Mouse (Mus musculus) heart, postnatal 36 days (tissue): ENCODE measurements around the gene Etv4. TPM values are rescaled to one million over a fixed set of nuclear protein-coding genes. Genes with fewer than 3 reads are reported as not detected.

ENCODE experiments used
- DNase-seq, 2 experiments: peaks; one replicate each; pipeline ENCODE4 v3.0.0; 2021 to 2022
- intact Hi-C: fragments of 180-260 bp; cut with DNase I; formaldehyde crosslinking; loops from one replicate; pipeline ENCODE4 v1.15.1; 2025
- total RNA-seq, 2 experiments: library from RNA; stranded (reverse); gene quantifications; 2 replicates each; pipeline ENCODE4 v1.2.3; 2021

Etv4 gene
- total RNA-seq, result under 1 TPM; 0.19 TPM

DNA sequence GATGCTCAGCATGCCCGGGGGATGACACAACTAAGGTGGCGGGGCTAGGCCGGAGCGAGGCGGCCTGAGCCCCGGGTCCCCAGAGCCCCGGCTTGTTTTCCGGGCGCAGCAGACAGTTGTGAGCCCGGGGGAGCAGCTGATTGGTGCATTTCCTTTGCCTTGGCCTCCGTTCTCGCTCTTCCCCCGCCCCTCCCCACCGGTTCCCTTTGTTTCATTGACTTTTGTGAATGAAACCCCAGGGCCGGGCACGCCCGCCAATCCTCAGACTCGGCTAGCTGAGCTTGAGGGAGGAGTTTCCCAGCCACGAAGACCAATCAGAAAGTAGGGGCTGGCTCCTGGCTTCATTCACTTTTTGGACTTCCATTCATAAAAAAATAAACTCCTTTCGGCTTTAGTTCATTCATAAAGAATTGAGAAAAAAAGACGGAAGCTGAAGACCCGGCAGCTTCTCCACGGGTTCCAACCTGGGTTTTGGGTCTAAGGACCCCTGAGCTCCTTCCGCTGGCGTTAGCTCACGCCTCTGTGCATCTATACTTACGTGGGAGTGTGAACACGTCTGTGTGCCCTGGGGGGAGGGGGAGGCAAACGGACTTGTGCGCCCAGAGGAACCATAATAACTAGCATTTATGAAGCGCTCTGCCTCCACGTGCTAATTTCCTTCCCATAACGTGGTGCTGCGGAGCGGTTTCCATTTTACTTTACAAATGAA is at the start of gene Etv4:
Gene Etv4, minus strand, starts transcription at position 229 of the 709 bp plus-strand sequence.
- intact Hi-C loops, result no loop called here
- DNase-seq, result peak; percentile 72 to 77

DNA sequence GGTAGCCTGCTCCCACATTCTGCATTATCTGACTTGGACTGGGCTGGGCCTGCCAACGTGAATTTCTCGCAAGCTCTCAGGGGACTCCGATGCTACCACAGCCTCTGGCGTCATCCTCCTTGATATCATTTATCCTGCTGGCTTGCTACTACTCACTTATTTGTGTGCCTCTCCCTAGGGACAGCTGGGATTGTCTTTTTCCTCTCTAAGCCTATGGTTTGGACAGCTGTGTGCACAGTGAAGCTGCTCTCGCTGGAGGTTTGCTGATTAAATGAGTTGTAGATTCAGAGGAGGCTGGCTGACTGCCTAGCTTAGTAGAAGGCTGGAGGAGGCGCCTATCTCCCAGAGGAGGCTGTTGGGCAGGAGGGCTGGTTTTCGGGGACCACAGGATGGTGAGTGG is 46.8 kb upstream of the Etv4 start:
- peak in 1 of 2 experiments; percentile 41 for DNase-seq
- intact Hi-C loops, result no loop called here

DNA sequence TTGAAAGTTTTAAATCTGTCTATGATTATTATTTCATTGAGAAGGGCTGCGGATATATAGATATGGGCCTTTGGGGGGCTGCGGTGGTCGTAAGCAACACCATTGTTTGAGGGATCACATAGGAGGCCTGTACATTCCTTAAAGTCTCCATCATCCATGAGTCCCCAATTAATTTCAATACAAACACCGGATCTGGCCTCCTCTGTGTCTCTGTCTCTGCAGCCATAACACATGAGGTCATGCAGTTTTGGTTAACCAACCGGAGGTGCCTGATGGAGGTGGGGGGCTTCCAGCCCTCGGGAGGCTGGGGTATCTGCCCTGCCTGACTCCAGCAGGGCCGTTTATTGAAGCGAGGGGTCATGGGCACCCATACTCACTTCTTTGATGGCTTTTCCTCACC is 45.4 kb upstream of the Etv4 start:
- no peak for DNase-seq
- intact Hi-C loops, result no loop called here

DNA sequence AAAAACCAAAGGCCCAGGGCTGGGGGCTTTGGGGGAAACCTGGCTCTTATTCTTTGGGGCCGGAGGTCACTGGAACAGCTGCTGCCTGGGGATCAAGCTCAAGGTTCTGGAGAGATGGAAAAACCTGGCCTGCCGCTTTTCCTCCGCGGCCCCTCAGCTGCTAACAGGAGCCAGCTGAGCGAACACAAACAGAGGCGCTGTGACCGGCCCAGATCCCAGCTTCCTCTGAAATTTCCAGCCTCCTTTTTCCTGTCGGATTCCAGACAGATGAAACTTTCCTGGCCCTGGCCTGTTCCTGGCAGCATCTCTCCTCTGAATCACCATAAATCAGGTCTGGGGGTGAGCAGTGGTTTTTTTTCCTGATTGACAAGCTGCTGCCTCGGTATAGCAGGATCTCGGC is 44.9 kb upstream of the Etv4 start:
- intact Hi-C loops, result no loop called here
- peak; percentile 60 to 63 for DNase-seq

DNA sequence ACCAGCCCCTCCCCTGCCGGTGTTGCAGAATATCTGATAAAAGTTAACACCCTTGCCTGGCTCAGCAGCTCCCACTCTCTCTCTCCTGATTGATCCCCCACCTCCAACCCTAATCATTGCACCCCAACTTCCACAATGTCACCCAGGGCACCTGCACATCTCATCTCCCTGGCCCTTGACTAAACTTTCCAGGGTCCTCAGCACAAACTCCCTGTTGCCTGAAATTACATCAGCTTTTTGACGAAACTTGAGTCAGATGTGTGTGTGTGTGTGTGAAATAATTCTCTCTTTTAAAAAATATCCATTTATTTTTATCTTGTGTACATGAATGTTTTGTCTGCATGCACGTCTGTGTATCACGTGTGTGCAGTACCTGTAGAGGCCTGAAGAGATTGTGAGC is 43.5 kb upstream of the Etv4 start:
- no peak for DNase-seq
- intact Hi-C loops, result no loop called here

DNA sequence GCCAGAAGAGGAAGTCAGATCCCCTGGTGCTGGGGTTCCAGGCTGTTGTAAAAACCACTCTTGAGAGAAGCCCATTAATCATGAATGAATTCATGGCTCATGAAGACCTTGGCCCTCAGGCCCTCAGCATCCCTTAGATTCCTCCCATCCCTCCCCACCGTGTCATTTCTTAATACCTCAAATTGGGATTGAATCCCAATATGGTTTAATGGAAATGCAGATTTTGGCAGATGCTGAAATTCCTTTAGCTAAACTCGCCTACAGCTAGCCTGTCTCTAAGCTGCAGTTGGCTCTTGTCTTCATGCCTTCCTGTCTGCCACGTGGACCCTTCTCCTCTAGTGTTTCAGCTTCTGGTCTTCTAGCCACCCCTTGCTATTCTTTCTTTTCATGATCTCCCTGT is 38.0 kb upstream of the Etv4 start:
- intact Hi-C loops, result no loop called here
- no peak for DNase-seq

DNA sequence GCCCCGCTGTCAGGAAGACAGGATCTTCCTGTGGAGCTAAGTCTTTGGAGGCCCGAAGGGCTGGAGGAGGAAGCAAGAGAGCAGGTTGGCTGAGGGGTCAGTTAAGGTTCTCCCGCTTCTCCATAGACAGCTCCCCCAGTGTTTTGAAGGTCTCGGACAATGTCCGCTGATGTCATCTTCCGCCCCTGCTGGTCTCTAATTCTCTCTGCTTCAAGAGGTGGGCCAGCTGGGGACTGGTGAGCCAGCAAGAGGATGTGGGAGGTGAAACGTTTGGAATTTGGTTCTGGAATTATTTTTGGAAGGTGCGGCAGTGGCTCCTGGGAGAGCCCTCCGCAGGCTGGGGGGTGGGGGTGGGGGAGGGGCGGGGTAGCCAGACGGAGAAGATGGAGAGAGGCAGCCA is 35.7 kb upstream of the Etv4 start:
- DNase-seq, result peak; percentile 38 to 45

DNA sequence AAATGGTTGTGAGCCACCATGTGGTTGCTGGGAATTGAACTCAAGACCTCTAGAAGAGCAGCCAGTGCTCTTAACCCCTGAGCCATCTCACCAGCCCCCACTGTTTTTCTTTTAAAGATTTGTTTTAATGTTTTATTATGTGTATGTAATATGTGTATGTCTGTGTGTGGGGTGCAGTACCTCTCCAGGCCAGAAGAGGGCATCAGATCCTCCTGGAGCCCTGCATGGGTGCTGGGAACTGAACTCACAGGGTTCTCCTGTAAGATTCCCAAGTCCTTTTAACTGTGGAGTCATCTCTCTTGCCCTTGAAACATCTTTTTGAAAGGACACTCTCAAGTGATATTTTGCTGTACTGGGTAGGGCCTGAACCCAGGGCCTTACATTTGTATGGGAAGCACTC is 34.7 kb upstream of the Etv4 start:
- intact Hi-C loops, result loop anchor here (2.0 kb wide), 2 partner anchors 29 to 61 kb away; no protein-coding TSS in a partner anchor

More for the DNA sequence above, 35.7 kb upstream of the Etv4 start:
- intact Hi-C loops, result loop anchor here (2.0 kb wide), 2 partner anchors 28 to 60 kb away; no protein-coding TSS in a partner anchor

DNA sequence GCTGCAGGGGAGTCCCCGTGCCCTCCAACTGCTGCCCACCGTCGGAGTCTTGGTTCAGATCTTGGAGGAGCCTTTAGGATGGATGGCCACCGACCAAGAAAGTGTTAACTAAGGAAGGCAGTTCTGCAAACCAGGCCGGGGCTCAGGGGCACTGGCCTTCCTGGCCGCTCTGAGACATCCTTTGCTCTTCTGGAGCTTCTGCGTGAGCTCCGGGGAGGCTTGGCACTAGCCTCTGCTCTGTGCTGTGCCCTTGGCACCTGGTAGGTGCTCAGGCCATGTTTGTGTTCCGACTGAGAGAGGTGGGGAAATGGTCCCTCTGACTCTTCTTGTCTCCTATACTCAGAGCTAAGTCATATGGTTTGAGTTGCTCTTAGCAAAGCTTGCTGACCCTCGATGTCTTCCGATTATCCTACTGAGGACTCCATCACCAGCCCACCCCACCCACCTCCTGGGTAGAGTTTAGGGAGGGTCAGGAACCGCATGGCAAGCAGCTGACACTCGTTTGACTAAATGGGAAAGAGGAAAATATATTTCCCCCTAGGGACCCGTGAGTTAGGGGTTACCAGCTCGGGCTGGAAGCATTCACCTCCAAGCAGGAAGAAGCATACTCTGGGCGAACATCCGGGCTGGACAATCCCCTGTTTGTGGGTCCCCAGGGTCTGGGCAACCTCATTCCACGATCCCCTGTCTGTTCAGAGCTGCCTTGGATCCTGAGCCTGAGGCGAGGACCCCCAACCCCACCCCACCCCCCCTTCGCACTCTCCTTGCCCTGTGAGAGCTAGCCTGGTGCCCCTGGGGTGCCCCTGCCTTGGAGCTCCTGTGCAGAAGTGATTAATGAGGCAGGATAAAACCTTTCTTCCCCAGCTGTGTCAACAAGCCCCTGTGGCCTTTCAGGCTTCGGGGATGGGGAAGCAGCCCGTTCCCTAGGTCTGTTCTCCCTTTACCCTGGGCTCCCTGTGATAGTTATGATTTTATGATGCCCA is 30.2 kb upstream of the Etv4 start:
- peak in 1 of 2 experiments; percentile 39 for DNase-seq
- intact Hi-C loops, result no loop called here

More for the DNA sequence above, 34.7 kb upstream of the Etv4 start:
- DNase-seq, result no peak

DNA sequence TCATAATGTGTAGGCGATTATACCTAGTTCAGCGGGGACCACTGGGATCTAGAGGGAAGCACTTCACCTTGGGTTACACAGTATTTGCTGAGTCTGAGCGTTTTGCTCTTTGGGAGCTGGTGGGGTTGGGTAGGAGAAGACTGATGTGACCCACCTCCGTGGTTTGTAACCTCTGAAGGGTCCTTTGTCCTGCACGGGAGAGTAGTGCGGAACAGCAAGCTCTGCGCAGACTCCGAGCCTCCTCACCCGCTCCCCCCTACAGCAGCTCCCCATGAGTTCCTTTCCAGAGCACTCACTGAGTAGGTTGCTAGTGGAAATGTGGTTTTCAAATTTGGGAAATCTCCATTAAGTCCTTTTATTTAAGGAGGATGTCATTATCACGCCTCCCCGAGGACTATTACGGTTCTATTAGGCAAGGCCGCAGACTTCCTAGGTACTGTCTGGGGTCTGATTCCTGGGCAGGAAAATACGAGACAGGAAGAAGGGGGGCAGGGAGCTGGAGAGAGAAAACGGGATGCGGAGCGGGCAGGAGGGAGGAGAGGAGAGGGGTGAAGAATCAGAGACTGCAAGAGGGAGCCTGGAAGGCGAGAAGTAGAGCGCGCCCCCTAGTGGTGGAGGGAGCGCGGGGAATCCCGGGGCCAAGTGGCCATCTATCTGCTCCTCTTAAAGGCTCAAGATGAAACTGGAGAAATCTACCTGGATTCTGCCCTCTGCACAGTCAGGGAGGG is 29.4 kb upstream of the Etv4 start:
- peak; percentile 86 to 91 for DNase-seq
- intact Hi-C loops, result no loop called here

DNA sequence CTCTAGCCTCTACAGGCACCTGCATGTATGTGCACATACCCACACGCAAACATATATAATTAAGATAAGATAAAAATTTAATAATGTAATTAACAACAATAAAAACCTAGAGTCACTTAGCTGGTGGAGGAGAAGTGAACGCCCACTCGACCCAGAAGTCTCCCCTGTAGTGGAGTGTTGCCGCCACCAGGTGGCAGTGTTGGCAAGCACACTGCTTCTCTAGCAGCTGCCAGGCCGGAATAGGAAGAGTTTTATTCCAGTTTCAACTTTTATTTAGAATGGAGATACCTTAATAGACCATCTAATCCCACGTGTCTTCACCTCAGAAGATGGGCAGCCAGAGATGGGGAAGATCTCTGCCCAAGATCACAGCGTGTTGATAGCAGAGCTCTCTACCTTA is 28.1 kb upstream of the Etv4 start:
- peak; percentile 80 to 87 for DNase-seq
- intact Hi-C loops, result loop anchor here (1.0 to 2.0 kb wide), 4 partner anchors 50 to 156 kb away; no protein-coding TSS in a partner anchor

DNA sequence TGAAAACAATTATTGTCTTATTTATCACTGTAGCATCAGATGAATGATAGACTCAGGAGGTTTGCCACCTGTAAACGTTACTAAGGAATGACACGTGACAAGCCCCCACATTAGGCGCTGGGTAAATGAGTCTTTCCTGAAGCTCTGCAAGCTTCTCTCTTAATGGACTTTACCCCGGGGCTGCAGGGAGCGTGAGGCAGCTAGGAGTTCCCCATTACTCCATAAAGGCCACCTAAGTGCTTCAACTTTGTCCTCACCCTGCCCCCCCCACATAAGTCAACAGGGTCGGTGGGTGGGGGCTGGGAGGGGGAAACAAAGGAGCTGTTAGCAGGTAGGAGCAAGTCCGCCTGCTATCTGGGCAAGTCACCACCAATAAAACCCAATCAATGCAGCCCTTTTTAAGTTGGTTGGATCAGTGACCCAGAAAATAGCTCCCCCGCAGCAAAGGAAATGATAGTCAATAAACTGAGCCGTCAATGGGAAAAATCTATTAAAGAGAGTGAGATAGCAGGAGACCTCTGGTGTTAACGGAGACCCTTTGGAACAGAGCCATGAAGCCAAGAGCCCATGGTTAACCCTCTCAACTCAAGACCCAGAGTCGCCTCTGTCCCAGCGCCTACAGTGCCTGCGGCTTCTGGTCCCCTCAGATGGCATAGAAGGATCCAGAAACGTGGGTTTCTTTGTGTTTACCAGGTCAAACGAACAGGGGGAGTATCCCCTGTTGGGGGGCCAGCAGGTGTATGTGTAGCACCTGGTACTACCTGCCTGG is 24.1 kb upstream of the Etv4 start:
- intact Hi-C loops, result no loop called here
- no peak for DNase-seq

DNA sequence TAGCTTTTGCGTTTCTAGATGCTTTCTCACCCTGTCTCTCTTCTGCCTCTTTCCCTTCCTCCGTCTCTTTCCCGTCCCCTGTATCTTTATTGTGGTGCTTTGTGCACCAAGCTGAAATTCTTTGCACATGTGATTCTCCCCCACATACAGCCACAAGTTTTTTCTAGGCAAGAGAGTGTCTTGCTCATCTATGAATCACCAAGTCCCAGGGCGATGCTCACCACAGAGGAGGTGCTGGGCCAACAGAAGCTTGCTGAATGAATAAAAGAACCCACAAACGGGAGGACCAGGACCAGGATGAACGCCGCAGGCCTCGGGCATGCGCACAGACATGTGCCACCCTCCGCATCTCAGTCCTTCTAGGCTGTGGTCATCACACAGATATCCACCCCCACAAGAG is 22.1 kb upstream of the Etv4 start:
- intact Hi-C loops, result no loop called here
- DNase-seq, result no peak

DNA sequence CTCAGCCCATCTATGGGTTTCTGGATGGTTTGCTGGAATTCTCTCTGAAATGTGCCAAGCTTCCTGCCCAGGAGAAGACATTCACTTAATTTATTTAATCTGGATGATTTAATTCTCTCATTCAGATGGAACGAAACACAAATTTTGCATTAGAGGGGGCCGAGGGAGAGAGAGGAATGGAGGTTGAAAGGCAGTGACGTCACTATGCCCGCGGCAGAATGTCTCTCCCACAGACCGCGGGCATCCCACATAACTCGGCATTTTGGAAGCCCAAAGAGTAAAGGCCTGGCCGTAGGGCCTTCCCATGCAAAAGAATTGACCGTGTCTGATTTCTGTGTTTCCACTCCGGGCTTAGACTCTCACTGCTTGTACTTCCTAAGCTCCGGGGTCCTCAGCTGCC is 21.6 kb upstream of the Etv4 start:
- intact Hi-C loops, result no loop called here
- no peak for DNase-seq

DNA sequence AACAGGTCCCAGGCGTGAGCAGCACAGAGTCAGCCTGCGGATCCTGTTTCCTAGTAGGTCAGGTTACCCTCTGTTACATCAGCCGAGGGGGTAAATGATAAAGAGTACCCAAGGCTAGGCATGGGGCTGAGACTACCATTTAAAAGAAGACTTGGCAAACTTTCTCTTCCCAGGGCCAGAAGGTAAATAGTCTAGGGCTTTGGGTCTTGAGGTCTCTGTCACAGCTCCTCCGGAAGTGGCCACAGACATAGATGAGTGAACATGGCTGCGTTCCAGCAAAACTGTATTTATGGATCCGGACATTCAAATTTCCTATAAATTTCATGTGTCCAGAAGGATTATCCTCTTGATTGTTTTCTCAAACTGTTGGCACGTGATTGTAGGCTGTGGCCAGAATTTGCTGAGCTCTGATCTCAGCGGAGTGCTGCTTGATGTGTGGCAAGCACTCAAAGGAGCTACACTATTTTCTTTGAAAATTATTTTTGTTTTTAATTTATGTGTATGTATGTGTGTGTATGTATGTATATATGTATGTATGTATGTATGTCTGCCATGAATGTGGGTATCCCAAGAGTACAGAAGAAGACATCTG is 20.0 kb upstream of the Etv4 start:
- intact Hi-C loops, result no loop called here
- no peak for DNase-seq

DNA sequence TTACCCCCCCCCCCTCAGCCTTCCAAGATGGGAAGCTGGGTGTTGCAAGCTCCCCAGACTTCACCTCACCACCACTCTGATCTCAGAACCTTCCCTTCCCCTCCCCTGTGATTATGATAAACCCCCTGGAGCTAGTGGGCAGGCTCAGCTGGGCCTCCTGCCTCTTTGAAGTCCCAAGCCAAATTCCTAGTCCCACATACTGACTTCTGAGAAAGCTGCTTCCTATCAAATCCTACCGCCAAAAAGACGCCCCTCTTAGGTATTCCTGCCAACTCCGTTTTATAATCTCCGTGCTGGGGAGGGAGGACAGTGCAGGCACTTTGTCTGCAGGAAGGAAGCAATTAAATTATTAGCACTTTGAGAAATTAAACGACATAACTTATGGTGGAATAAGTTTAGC is 16.2 kb upstream of the Etv4 start:
- no peak for DNase-seq
- intact Hi-C loops, result no loop called here

DNA sequence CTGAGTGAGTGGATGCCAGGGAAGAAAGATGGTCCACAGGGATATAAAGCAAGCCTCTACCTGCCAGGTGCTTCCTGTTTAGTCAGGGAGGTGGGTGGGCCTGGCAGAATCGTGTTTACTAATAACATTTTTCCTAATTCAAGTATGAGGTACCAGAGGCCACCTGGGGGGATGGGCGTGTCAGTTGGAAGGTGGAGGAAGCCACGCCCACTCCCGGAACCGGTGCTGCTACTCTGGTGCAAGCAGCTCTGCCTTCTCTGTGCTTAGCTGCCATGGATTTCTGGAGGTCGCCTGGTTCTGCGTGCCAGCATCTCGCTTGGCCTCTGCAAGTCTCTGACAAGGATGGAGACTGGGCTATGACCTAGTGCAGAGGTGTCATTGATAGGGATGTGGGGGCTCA is 12.9 kb upstream of the Etv4 start:
- no peak for DNase-seq
- intact Hi-C loops, result no loop called here

DNA sequence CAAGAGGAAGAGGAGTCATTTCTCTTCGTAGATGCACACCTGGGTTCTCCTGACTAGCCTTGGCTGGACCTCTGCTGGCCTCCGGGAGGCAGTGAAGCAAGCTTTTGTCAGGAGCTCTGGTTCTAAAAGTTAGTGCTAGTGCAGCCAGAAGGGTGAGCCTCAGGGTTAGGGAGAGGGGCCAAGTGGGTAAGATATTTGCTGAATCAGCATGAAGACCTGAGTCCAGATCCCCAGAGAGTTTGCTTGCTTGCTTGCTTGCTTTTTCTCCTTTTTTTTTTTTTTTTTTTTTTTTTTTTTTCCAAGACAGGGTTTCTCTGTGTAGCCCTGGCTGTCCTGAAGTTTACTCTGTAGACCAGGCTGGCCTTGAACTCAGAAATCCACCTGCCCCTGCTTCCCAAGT is 12.2 kb upstream of the Etv4 start:
- intact Hi-C loops, result no loop called here
- DNase-seq, result no peak

DNA sequence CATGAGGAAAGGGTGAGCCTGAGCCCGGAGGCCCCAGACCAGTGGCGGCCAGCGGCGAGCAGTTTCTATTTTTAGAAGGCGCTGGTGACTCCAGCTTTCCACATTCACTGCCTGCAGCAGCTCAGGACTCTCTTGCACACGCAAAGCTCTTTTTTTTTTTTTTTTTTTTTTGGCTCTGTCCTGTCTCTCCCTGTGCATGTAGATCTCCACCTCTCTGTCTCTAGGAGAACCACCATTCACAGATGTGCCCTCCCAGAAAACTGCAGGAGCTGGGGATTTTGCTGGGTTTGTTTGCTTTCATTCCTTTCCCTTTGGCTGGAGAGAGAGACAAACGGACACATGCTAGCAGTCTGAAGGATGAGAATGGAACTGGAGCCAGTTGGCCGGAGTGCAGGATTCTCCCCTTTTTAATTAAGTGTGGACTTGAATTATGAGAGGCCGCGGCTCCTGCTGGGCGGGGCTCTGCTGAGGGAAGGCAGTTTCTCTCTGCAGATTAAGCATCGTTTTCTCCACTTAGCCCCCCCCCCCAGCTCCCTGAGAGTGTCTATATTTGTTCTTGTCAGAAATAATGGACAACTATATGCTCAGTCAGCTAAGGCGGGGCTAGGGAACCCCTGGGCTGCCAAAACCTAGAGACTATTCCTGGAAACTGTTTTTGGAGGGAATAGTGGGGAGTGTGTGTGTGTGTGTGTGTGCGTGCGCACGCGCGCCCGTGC is 5.8 kb upstream of the Etv4 start:
- DNase-seq, result peak in 1 of 2 experiments; percentile 27
- intact Hi-C loops, result no loop called here
